Mouse (Mus musculus): Measurements from ENCODE around the gene Vmn2r6. TPM values are rescaled to one million over a fixed set of nuclear protein-coding genes. Genes with fewer than 3 reads are reported as not detected.

Vmn2r6 gene
- not detected for total RNA-seq (2023)

GRCm38 (mm10) chr3:64565730-64566129, at the start of gene Vmn2r6:
TSS of gene Vmn2r6 (minus strand) at chr3:64565830.

GRCm38 (mm10) chr3:64509742-64510141, 55.9 kb downstream of the Vmn2r6 start, which contains the start of gene Vmn2r5:
TSS of gene Vmn2r5 (minus strand) at chr3:64509842.

Other genes with a start within 250 kb of the Vmn2r6 start
- gene Vmn2r4, start 150.5 kb downstream of the Vmn2r6 start, total RNA-seq (2023) = not detected
- gene Vmn2r5, start 56.0 kb downstream of the Vmn2r6 start, total RNA-seq (2023) = not detected

All from neutrophil, adult 83 days (primary cell).